Mouse (Mus musculus) cerebellum, adult (tissue): ENCODE data around the gene Spn.
A peak's percentile ranks its signal among the peaks of the same experiment; 100 is the strongest.
"Not testable (repeated sequence)": the region's sequence is repeated elsewhere in the genome, so short reads cannot be mapped to it uniquely, and the experiment has no call there.

Experiments used
- ATAC-seq: cut with Nextera tagmentation; 2 replicates; pipeline ENCODE4 v1.9.2; 2017; ENCODE audit warnings: mild to moderate bottlenecking, moderate library complexity, mixed read lengths; ENCODE audit not compliant: insufficient number of reproducible peaks, low FRiP score, low TSS enrichment

Spn gene

DNA sequence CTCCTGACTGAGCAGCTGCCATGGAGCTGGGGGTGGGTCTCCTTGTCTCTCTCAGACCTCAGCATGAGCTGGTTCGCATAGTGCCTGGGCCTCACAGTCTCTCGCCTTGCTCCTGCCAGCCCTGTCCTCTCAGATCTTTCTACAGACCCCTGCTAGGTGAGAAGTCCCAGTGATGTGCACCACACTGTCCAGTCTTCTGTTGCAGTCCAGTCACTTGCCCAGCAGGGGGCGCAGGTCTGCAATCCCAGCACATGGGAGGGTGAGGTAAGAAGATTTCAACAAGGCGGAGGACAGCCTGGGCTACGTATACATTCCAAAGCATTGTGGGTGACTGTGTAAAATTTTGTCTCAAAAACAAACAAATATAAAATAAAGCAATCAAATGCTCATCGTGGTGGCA is 26.2 kb downstream of the Spn start:
- ATAC-seq = no peak

GRCm38 (mm10) chr7:127110239-127111007 is 27.2 kb downstream of the Spn start:
- peak; percentile 67; the same call in 1 of the 2 replicates for ATAC-seq

DNA sequence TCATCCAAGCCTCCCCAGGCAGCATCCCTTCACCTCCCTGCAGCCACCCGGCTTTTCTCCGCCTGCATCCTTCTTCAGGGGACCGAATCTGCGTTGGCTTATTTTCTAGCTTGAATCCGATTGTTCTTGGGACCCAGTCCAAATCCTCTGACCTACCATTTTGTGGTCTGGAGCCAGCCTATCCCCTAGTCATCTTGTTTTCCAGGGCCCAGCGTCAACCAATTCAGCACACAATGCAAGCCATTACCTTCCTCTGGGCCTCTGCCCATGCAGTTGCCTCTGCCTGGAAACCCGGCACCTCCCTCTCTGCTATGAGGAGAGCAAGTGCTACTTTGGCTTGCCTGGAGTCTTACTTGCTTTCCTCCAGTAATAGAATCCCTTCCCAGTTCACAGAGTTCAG is 32.1 kb downstream of the Spn start:
- no peak for ATAC-seq

DNA sequence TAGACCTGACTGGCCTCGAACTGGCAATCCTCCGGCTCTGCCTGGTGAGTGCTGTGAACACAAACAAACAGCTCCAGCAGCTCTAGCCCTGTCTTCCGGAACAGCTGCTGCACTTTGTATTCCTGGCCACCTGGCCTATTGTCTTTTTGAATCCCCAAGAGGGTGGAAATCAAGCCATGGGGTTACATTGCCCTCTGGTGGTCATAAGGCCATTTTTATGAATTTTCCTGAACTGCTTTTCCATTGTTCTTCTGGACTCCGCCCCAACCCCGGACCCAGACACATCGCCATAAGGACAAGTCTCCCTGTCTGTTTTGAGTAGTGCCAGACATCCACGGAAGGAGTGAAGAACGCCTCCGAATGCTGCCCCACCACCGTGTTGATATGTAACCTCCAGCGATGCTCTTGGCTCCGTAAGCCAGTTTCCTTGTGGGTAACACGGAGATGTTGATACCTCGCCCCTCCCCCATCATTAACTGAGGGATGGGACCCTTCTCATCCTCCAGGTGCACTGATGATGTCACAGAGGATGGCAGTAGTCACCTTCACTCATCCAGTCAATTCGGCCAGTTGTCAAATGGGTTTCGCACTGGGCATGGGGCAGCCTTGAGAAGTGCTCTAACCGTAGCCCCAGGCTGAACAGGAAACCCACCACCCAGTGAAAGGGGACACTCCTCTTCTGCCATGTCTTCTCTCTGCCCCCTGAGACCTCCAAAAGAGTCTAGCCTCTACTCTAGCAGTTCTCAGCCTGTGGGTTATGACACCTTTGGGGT is 32.9 kb downstream of the Spn start:
- ATAC-seq = peak; percentile 84; the same call in 1 of the 2 replicates

GRCm38 (mm10) chr7:127103960-127104359 is 33.7 kb downstream of the Spn start:
- ATAC-seq = no peak

GRCm38 (mm10) chr7:127102148-127102547 is 35.5 kb downstream of the Spn start:
- no peak for ATAC-seq

GRCm38 (mm10) chr7:127101451-127102016 is 36.1 kb downstream of the Spn start:
- ATAC-seq = no peak

DNA sequence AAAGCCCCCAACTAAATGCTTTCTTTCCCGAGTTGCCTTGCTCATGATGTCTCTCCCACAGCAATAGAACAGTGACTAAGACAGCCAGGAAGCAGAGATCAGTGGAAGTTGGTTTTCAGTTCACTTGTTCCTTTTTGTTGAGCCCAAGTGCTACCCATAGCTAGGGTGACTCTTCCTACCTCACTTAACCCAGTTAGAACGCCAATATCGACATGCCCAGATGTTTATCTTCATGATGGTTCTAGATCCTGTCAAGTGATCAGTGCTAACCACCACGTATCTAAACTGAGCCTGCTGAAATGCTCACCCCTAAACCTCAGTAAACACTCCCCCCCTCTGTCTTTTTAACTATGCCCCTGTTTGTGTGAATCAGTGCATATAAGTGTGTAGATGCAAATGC is 38.1 kb downstream of the Spn start:
- ATAC-seq = no peak

DNA sequence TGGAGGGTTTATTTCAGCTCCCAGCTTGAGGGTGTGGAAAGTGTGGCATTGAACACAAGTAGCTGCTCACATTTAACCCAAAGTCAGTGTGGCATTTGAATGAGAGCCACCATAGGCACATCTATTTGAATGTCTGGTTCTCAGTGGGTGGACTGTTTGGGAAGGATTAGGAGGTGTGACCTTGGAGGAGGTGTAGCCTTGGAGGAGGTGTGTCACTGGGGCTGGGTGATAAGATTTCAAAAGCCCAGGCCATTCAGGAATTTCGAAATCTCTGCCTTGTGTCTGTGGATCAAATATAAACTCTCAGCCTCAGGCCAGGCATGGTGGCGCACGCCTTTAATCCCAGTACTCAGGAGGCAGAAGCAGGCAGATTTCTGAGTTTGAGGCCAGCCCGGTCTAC is 38.7 kb downstream of the Spn start:
- ATAC-seq = no peak

GRCm38 (mm10) chr7:127098521-127098920 is 39.1 kb downstream of the Spn start:
- no peak for ATAC-seq

- no peak for ATAC-seq
Measured at GRCm38 (mm10) chr7:127096456-127096855, 41.2 kb downstream of the Spn start.

DNA sequence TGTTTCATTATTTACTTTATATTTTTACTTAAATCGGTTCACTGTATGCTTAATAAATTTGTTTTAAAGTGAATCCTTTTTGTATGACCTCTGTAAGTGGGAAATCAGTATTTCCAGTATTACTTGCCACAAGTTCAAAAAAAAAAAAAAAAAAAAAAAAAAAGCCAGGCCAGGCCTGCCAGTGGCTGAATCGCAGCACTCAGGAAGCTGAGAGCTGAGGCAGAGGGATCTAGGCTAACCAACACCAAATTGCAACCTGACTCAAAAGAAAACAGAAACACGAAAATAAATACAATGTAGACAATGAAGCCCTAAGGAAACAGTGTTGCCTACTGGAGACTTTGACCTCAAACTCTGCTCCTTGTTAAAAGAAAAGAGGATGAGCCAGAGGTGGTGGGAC is 43.7 kb downstream of the Spn start:
- no peak for ATAC-seq

DNA sequence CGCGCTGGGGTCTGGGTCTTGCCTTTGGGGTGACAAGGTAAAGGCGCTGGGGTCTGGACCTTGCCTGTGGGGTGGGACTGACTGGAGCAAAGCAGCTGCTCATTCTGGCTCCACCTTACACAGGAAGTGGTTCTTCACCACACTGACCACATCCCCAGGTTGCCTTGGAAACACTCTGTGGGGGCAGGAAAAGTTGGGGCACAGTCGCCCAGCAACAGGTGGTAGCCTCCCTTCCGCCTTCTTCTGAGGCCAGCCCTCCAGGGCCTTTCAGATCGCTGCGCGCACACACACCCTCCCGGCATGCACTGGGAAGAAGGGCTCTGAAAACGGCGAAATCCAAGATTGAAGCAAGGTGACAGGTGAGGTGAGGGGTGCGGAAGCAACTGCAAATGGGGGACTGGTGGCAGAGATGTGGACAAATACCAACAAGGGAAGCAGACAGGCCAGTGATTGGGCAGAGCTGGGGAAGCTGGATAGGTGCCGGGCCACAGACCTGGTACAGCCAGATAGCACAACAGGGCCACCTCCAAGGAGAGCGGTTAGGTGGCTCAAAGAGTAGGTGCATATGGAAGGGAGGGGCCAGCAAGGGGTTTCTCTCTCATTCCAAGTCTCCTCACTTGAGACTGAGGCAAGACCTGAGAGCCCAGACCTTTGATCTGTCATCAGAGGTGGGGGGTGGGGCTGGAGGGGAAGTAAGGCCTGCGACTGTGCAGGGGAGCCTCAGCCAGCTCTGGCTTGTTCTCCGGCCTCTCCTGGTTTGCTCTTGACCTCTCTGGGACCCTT is 46.3 kb downstream of the Spn start, which contains the start of gene AI467606:
Gene AI467606, plus strand, starts transcription at position 246 of the 783 bp plus-strand sequence.
- ATAC-seq = no peak

GRCm38 (mm10) chr7:127090154-127091113 is 47.2 kb downstream of the Spn start:
- no peak for ATAC-seq

- ATAC-seq = no peak
Measured at GRCm38 (mm10) chr7:127088901-127089845, 48.5 kb downstream of the Spn start.

GRCm38 (mm10) chr7:127088083-127088482 is 49.5 kb downstream of the Spn start:
- no peak for ATAC-seq

DNA sequence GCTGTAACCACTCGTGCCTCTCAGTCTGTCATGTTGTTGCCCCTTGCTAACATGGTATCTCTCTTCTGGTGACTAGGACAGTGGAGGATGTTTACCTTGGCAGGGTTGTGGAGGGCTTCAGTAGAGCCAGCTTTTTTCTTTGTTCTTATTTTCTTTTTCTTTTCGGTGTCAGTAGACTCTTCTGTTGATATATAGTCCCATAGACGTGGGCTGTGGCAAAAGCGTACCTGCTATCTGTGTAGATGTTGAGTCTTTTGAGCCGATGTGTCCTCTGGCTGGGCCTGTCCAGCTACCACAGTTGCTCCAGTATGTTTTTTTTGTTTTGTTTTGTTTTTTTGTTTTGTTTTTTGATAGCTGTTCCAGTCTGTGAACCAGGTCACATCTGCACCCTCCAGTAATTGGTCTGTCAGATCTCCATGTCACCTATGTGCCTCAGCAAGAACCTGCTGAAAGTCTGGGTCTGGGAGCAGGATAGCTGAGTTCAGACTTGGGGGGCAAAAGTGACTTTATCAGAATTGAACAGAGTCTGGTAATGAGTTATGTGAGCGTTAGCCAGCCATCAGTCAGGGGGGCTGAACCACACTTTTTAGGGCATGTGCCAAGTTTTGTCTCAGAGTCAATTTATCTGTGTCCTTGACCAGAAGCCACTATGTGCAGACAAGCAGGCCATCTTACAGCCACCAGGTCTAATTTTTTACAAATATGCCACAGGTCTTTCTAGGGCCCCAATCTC is 50.2 kb downstream of the Spn start, which contains the start of gene Zg16:
Gene Zg16, minus strand, starts transcription at position 51 of the 733 bp plus-strand sequence.
- not testable (repeated sequence) for ATAC-seq
